Mouse (Mus musculus) MEL-GATA-1-ER (cell line): Measurements from ENCODE around the gene Gm28551.

Experiments used
- DNase-seq: peaks from one replicate; pipeline ENCODE4 v3.0.0-alpha.2; 2012; ENCODE audit warnings: low read depth; ENCODE audit errors: extremely low read depth

Gm28551 gene

GRCm38 (mm10) chr1:53291197-53291596 lies 61.3 kb downstream of the Gm28551 start:
- DNase-seq = no peak
